Mouse (Mus musculus): ENCODE measurements around the gene Cd46. TPM values are rescaled to one million over a fixed set of nuclear protein-coding genes. Genes with fewer than 3 reads are reported as not detected.

Gene Cd46
- total RNA-seq, 4 experiments from 2014 or later, result 0.76 to 1.3 (median 0.96) TPM

Small RNAs within 50 kb of the gene (microRNA-seq; reads per million reads assigned to microRNA genes)
- gene Mir29b-2 (17.5 reads per million, percentile 15 among the genes with 10 or more reads in this experiment), gene Mir29c (2,528 reads per million, percentile 87 among the genes with 10 or more reads in this experiment)

Other genes starting within 250 kb of the Cd46 start
- gene Cd34, start 153.4 kb downstream of the Cd46 start, total RNA-seq (2022), result 10 to 100 TPM; 25.2 to 34.4 (median 30.6) TPM
- 10 to 100 TPM; 27.6 to 33.5 (median 31.3) TPM for gene Cr1l, start 39.3 kb upstream of the Cd46 start, total RNA-seq (2022)
- gene Cr2, start 84.5 kb upstream of the Cd46 start, total RNA-seq (2022), result not detected